Mouse (Mus musculus) left cerebral cortex, postnatal 14 days (tissue): Measurements from ENCODE around the gene Nectin4. TPM values are rescaled to one million over a fixed set of nuclear protein-coding genes. Genes with fewer than 3 reads are reported as not detected.

Experiments
- total RNA-seq, 2 experiments: library from RNA; stranded (reverse); gene quantifications; 2 replicates each; pipeline ENCODE4 v1.2.3; 2021

Nectin4 gene
- total RNA-seq, 2 experiments from 2014 or later, result 1.0 to 1.4 TPM

Other genes with a start within 250 kb of the Nectin4 start
- 100 to 1,000 TPM; 211 to 216 TPM for gene Sdhc, start 219.5 kb upstream of the Nectin4 start, total RNA-seq
- gene Mpz, start 219.4 kb upstream of the Nectin4 start, total RNA-seq, result not detected
- gene Pcp4l1, start 173.8 kb upstream of the Nectin4 start, total RNA-seq, result 10 to 100 TPM; 47.4 to 67.2 TPM
- not detected for gene Nr1i3, start 156.1 kb upstream of the Nectin4 start, total RNA-seq
- 10 to 100 TPM; 69.6 to 72.1 TPM for gene Tomm40l, start 147.6 kb upstream of the Nectin4 start, total RNA-seq
- 1 to 10 TPM; 1.6 to 4.9 TPM for gene Apoa2, start 145.0 kb upstream of the Nectin4 start, total RNA-seq
- 10 to 100 TPM; 11.1 to 16.0 TPM for gene Fcer1g, start 135.7 kb upstream of the Nectin4 start, total RNA-seq
- 10 to 100 TPM; 11.1 to 17.0 TPM for gene Adamts4, start 119.7 kb upstream of the Nectin4 start, total RNA-seq
- 100 to 1,000 TPM; 265 to 285 TPM for gene Ndufs2, start 118.7 kb upstream of the Nectin4 start, total RNA-seq
- gene B4galt3, start 99.8 kb upstream of the Nectin4 start, total RNA-seq, result 10 to 100 TPM; 59.8 to 61.3 TPM
- 10 to 100 TPM; 20.5 to 23.9 TPM for gene Ppox, start 88.9 kb upstream of the Nectin4 start, total RNA-seq
- 10 to 100 TPM; 54.1 to 58.0 TPM for gene Usp21, start 82.1 kb upstream of the Nectin4 start, total RNA-seq
- gene Ufc1, start 75.1 kb upstream of the Nectin4 start, total RNA-seq, result 100 to 1,000 TPM; 106 to 113 TPM
- gene Dedd, start 41.0 kb upstream of the Nectin4 start, total RNA-seq, result 10 to 100 TPM; 35.9 to 38.1 TPM
- gene Nit1, start 24.5 kb upstream of the Nectin4 start, total RNA-seq, result 10 to 100 TPM; 41.0 to 44.4 TPM
- 100 to 1,000 TPM in 1 of 2 experiments, 10 to 100 TPM in 1; 99.0 to 109 TPM for gene Pfdn2, start 24.4 kb upstream of the Nectin4 start, total RNA-seq
- 1 to 10 TPM; 4.7 to 7.2 TPM for gene Klhdc9, start 9.3 kb upstream of the Nectin4 start, total RNA-seq
- 1 to 10 TPM; 1.8 to 1.9 TPM for gene Arhgap30, start 18.9 kb downstream of the Nectin4 start, total RNA-seq
- gene Usf1, start 41.2 kb downstream of the Nectin4 start, total RNA-seq, result 100 to 1,000 TPM; 105 to 107 TPM
- gene Tstd1, start 48.8 kb downstream of the Nectin4 start, total RNA-seq, result 1 to 10 TPM; 1.7 to 3.2 TPM
- gene F11r, start 67.4 kb downstream of the Nectin4 start, total RNA-seq, result 1 to 10 TPM; 7.4 to 8.3 TPM
- 1 to 10 TPM; 4.8 to 5.3 TPM for gene Alyref2, start 133.4 kb downstream of the Nectin4 start, total RNA-seq
- not detected for gene Itln1, start 165.2 kb downstream of the Nectin4 start, total RNA-seq
- not detected for gene Cd244a, start 189.1 kb downstream of the Nectin4 start, total RNA-seq
- not detected for gene Ly9, start 237.3 kb downstream of the Nectin4 start, total RNA-seq